Mouse (Mus musculus) small intestine, adult 2 months (tissue): ENCODE results near the gene Ppp1r3e.
A peak's percentile ranks its signal among the peaks of the same experiment; 100 is the strongest.

Source experiments
- CTCF ChIP-seq: fragments of 200-500 bp; IDR thresholded peaks from 2 replicates; pipeline ENCODE4 v1.5.1; 2012; ENCODE audit warnings: low read depth, mild to moderate bottlenecking, control low read depth, inconsistent platforms, low read length, moderate library complexity, mixed read lengths; ENCODE audit not compliant: insufficient replicate concordance, insufficient read length; ENCODE audit errors: extremely low read depth
- POLR2A ChIP-seq: fragments of 200-500 bp; IDR thresholded peaks from 2 replicates; pipeline ENCODE4 v1.6.1; 2012; ENCODE audit warnings: low read depth, mild to moderate bottlenecking, control low read depth, inconsistent platforms, low read length, moderate library complexity

- TF ChIP-seq CTCF (peak; percentile 66; the same call in 1 of the 2 replicates), POLR2A (no peak)
These were observed 10.4 kb downstream of the Ppp1r3e start for GRCm38 (mm10) chr14:54866936-54867335.
